Mouse (Mus musculus) gastrocnemius, adult 8-10 months (tissue): ENCODE results near the gene Rrp9. TPM values are rescaled to one million over a fixed set of nuclear protein-coding genes. Genes with fewer than 3 reads are reported as not detected.
A peak's percentile ranks its signal among the peaks of the same experiment; 100 is the strongest.

ENCODE experiments used
- DNase-seq, 2 experiments: peaks; one replicate each; pipeline ENCODE4 v3.0.0; 2022; ENCODE audit warnings: low spot score in 2 of 2
- total RNA-seq, 4 experiments: library from RNA; stranded (reverse); gene quantifications; 2 replicates each; pipeline ENCODE4 v1.2.4; 2022

Rrp9 gene
- 10 to 100 TPM; 16.8 to 26.0 (median 20.8) TPM for total RNA-seq

GRCm38 (mm10) chr9:106475663-106476001 lies at the start of gene Rrp9:
Gene Rrp9, plus strand, starts transcription at chr9:106475963.
- no peak for DNase-seq

- DNase-seq: no peak
These were observed 47.0 kb upstream of the Rrp9 start for GRCm38 (mm10) chr9:106428719-106429220.

- DNase-seq: peak; percentile 88 to 92
These were observed 46.3 kb upstream of the Rrp9 start, which contains the start of gene Rpl29 for GRCm38 (mm10) chr9:106429221-106430014. Gene Rpl29, plus strand, starts transcription at chr9:106429454.

- no peak for DNase-seq
These were observed 45.8 kb upstream of the Rrp9 start for GRCm38 (mm10) chr9:106430015-106430264.

GRCm38 (mm10) chr9:106433389-106433788 lies 42.4 kb upstream of the Rrp9 start:
- no peak for DNase-seq

- no peak for DNase-seq
These were observed 39.2 kb upstream of the Rrp9 start for GRCm38 (mm10) chr9:106436566-106436965.

GRCm38 (mm10) chr9:106442680-106443079 lies 33.1 kb upstream of the Rrp9 start:
- DNase-seq: no peak

- DNase-seq: no peak
These were observed 30.9 kb upstream of the Rrp9 start for GRCm38 (mm10) chr9:106444836-106445235.

- peak; percentile 92 to 97 for DNase-seq
These were observed 28.4 kb upstream of the Rrp9 start, which contains the start of the genes Abhd14b and Abhd14a for GRCm38 (mm10) chr9:106447348-106447747. Gene Abhd14b, plus strand, starts transcription at chr9:106447459. Gene Abhd14a, minus strand, starts transcription at chr9:106447678.

- DNase-seq: no peak
These were observed 27.8 kb upstream of the Rrp9 start for GRCm38 (mm10) chr9:106447951-106448350.

GRCm38 (mm10) chr9:106448498-106449031 lies 27.2 kb upstream of the Rrp9 start:
- peak; percentile 85 for DNase-seq

- no peak for DNase-seq
These were observed 25.8 kb upstream of the Rrp9 start for GRCm38 (mm10) chr9:106449947-106450346.

- peak in 1 of 2 experiments; percentile 66 for DNase-seq
These were observed 25.1 kb upstream of the Rrp9 start for GRCm38 (mm10) chr9:106450661-106451060.

GRCm38 (mm10) chr9:106451298-106451697 lies 24.5 kb upstream of the Rrp9 start:
- no peak for DNase-seq

GRCm38 (mm10) chr9:106451899-106452298 lies 23.9 kb upstream of the Rrp9 start:
- DNase-seq: no peak

GRCm38 (mm10) chr9:106452351-106452750 lies 23.4 kb upstream of the Rrp9 start:
- no peak for DNase-seq

- DNase-seq: no peak
These were observed 22.9 kb upstream of the Rrp9 start for GRCm38 (mm10) chr9:106452821-106453220.

GRCm38 (mm10) chr9:106453271-106454070 lies 22.3 kb upstream of the Rrp9 start, which contains the start of gene Pcbp4:
Gene Pcbp4, plus strand, starts transcription at chr9:106453291.
- peak in 1 of 2 experiments; percentile 56 for DNase-seq

GRCm38 (mm10) chr9:106454071-106454761 lies 21.5 kb upstream of the Rrp9 start:
- DNase-seq: no peak

GRCm38 (mm10) chr9:106454888-106455681 lies 20.7 kb upstream of the Rrp9 start:
- DNase-seq: no peak
